15 mouse cellular contexts compared by ENCODE assay signal in the genomic region with DNA sequence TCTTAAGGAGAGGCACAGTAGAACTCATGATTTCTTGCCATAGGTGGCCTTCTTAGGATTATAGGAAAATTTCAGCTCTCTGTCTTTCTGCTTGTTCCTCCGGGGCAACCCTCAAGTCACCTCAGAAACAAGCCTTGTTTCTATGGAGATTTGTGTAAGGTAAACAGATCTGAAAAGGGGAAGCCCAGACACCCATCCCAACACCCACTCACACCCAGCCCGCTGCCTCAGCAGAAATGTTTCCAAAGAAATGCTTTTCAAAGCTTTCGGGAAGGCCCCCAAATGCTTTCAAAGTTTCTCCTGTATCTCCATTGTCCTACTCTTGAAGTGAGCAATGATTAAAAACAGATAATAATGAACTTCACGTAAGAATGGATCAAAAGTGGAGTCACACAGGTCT.
DNase-seq lines count a peak whose midpoint lies in the region; ATAC-seq and TF ChIP-seq lines count a peak whose summit lies in the region.
"Had no signal": no experiment of that assay in that cellular context is flagged by ENCODE, and none has a peak within 500 bp of the region (broad histone marks: within the 10 kb centered on the region; RNA-seq: fewer than 3 reads in every experiment).

No protein-coding gene starts in this region.

- no peak overlapping the region for H3K4me3 ChIP-seq in lung, adult 2 months (replicated peaks; ENCODE audit: extremely low read depth, low read depth, low read length)
- H3K4me3 ChIP-seq: forebrain, embryonic 12.5 days; kidney, embryonic 15.5 days; liver, embryonic 13.5 days; midbrain, embryonic 13.5 days had no signal

- H3K4me1 ChIP-seq in lung, adult 2 months (ENCODE audit: control insufficient read depth, insufficient read depth, low read length), result no peaks in the 10 kb centered on the region; the same call in 1 of the 2 replicates
- H3K4me1 ChIP-seq: forebrain, embryonic 12.5 days; kidney, embryonic 15.5 days; midbrain, embryonic 13.5 days had no signal

- TF ChIP-seq CTCF in lung, adult 2 months (IDR thresholded peaks at IDR 0.05; ENCODE audit: insufficient read depth, low read length), result no peak

- WGBS in lung, adult 2 months, result 57% methylated on average over 4 of the region's 4 CpGs

- ATAC-seq in common myeloid progenitor, adult 5-6 weeks (replicated peaks; ENCODE audit: low read depth, poor library complexity, severe bottlenecking), result peak; percentile 69
- ATAC-seq in megakaryocyte, adult 5-6 weeks (ENCODE audit: poor library complexity, severe bottlenecking), result peak; percentile 81
- ATAC-seq: intestine, embryonic 16.5 days; midbrain, embryonic 13.5 days had no signal

- DNase-seq in lung, postnatal 10 days, result peak; percentile 11
- DNase-seq in lung, adult 2 months, result no peak
- no peak for DNase-seq in left cerebral cortex, adult 11 months (ENCODE audit: low spot score)
- DNase-seq in cerebellum, adult 8-10 months, result no peak
- DNase-seq in right cerebral cortex, postnatal 25 days, result no peak
- DNase-seq: adrenal gland, postnatal 36 days; cerebellum, postnatal 10 days; embryo, embryonic 11 days; liver, embryonic 13.5 days had no signal

- no peak for TF ChIP-seq POLR2A in lung, adult 2 months (IDR thresholded peaks at IDR 0.05; ENCODE audit: borderline replicate concordance, extremely low read depth, low read depth, low read length)
